Mouse (Mus musculus): ENCODE results near the gene Sult1e1.

The Sult1e1 gene

DNA sequence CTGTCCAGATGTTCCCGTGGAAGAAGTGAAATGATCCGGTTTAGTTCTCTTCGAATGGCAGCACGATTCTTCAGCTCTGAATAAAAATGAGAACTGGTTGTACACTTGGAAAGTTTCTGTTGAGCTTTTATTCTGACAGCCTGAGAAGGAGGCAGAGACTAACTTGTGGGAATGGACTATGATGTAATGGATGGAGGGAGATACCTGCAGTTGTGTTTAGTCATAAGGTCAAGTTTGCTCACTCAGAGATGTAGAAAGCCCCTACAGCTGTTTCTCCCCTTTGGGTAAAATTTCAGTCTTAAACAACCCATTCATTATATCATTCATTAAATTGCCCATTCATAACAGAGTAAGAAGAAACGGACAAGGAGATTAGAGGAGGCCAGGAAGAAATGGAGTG, at the start of gene Sult1e1:
Gene Sult1e1 (minus strand): TSS at position 101 of the 400 bp plus-strand sequence.
- DNase-seq, result no peak

DNA sequence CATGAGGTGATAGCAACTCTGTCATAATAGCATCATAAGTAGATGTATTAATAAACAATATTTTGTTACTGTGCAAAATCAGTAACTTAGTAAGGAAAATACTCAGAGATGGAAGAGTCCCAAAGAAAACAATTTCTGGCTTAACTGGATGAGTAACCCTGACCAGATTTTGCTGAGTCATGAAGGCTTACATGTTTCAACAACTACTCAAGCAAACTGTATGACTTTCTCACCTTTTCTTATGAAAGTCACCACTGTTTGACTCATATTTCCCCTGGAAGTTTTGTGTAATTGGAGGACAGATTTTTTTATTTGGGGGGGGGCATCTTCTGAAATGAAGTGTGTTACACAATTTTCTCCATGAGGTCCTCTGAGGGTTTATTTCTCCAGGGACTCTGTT, 31.3 kb upstream of the Sult1e1 start:
- no peak for DNase-seq

- DNase-seq, result peak; percentile 7
Measured at GRCm38 (mm10) chr5:87615128-87615390, 23.7 kb upstream of the Sult1e1 start.

GRCm38 (mm10) chr5:87614364-87615127, 23.2 kb upstream of the Sult1e1 start:
- DNase-seq, result no peak

GRCm38 (mm10) chr5:87601018-87601417, 9.6 kb upstream of the Sult1e1 start:
- DNase-seq, result peak; percentile 6

GRCm38 (mm10) chr5:87597891-87598290, 6.5 kb upstream of the Sult1e1 start:
- no peak for DNase-seq

- no peak for DNase-seq
Measured at GRCm38 (mm10) chr5:87589916-87590315, 1.5 kb downstream of the Sult1e1 start.

DNA sequence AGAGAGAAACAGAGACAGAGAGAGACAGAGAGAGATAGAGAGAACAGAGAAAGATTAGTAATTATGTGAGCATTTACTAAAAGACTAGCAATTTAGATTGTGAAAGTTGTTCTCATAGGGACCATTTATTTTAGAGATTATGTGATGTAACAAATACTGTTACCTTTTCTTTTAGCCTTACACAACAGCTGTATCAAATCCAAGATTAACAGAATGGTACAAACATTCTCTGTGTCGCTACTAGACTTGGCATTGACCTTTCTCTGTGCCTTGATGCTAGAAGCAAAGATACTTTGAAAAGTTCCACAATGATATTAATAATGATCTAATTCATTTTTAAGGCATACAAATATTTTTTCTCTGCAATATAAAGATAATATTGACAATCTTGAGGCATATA, 11.0 kb downstream of the Sult1e1 start:
- no peak for DNase-seq

- no peak for DNase-seq
Measured at GRCm38 (mm10) chr5:87574174-87574573, 17.2 kb downstream of the Sult1e1 start.

- DNase-seq, result no peak
Measured at GRCm38 (mm10) chr5:87573490-87573889, 17.9 kb downstream of the Sult1e1 start.

GRCm38 (mm10) chr5:87572781-87573180, 18.6 kb downstream of the Sult1e1 start:
- DNase-seq, result no peak

- no peak for DNase-seq
Measured at GRCm38 (mm10) chr5:87568845-87569244, 22.5 kb downstream of the Sult1e1 start, which contains the start of gene Sult1d1. Gene Sult1d1, minus strand, starts transcription at chr5:87569027.

- DNase-seq, result no peak
Measured at GRCm38 (mm10) chr5:87567306-87567705, 24.1 kb downstream of the Sult1e1 start.

- peak; percentile 10 for DNase-seq
Measured at GRCm38 (mm10) chr5:87562966-87563365, 28.4 kb downstream of the Sult1e1 start.

- no peak for DNase-seq
Measured at GRCm38 (mm10) chr5:87562526-87562925, 28.9 kb downstream of the Sult1e1 start.

DNA sequence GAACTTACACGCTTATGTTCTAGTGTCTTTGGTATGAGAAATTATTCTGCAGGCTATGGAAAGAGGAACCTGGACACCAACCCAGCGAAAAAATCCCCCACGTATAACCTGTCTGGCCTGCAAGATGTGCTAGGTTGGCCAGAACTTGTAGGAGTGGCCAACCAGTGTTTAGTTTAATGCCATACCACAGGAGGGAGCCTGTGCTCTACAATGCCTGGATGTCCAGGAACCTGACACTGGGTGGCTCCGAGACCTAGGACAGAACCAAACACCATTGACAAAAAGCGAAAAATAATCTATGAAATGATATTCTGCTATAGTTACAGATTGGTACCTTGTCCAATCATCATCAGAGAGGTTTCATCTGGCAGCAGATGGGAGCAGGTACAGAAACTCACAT, 31.2 kb downstream of the Sult1e1 start:
- no peak for DNase-seq

DNA sequence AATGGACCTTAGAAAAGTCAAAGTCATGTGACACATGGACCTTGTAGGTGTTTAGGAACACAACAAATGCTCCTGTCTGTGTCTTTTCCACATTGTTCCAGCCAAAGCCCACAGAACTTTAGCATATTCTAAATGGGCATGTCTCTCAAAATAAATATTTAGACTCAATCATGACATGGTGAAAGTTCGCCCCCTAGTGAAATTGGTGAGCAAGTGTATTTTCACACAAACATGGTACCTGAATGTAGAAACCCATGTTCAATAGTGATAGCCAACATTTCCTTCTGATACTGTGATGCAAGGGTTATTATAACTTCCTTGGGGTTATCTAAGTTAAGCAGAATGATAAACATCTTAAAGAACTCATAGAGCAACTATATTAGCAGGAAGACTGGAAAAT, 40.5 kb downstream of the Sult1e1 start:
- no peak for DNase-seq

DNA sequence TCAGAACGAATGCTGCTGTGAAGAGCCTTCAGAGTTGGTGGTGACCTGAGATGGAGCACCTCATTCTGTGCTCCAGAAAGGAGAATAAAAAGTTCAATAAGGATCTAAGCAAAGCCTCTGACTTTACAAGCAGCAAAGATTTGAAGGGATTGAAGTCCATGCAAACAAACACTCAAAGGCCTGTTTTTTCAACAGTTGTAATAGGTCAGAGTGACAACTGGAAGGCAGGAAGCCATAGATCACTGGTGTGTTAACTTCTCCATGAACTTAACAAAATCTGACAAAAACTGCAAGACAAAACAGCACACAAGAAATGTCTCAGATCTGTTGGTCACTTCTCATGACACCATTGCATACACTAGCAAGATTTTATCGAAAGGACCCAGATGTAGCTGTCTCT, 53.3 kb downstream of the Sult1e1 start, which contains the start of gene Sult1b1:
Gene Sult1b1 (minus strand): TSS at position 85 of the 400 bp plus-strand sequence.
- DNase-seq, result no peak

DNA sequence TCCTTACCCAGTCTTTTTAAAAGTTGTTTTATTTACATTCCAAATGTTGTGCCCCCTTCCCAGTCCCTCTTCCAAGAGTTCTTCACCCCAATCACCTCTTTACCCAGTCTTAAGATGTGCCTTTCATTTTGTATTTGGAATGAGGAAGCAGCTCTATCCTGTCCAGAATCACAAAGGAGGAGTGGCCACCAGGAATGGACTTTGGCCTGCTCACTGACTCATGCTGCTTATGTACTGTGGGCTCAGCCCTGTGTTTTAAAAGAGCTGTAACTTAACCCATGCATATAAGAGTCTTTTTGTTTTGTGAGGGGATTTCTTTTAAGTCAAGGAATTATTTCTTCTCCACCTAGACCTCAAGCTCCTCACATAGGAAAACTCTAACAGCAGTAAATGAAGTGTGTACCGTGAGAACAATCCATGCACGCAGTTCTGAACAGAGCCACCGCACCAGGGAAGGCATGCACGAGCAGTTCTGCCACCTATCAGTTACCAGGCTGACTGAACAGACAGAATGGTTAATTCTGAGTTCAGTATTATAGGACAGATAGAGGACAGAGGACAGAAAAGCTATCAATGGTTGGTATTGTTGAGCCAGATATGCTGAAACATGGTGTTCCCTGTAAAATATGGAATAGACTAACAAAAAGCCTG, 55.3 kb downstream of the Sult1e1 start:
- DNase-seq, result peak; percentile 59

- no peak for DNase-seq
Measured at GRCm38 (mm10) chr5:87532288-87532687, 59.1 kb downstream of the Sult1e1 start.
